Mouse (Mus musculus): Measurements from ENCODE around the gene Slco3a1. TPM values are rescaled to one million over a fixed set of nuclear protein-coding genes. Genes with fewer than 3 reads are reported as not detected.
A peak's percentile ranks its signal among the peaks of the same experiment; 100 is the strongest.

Slco3a1 gene
- total RNA-seq, 2 experiments from 2014 or later: 47.3 to 54.6 TPM

GRCm38 (mm10) chr7:74456781-74457180, 97.8 kb downstream of the Slco3a1 start:
- no peak for DNase-seq (ENCODE audit: low spot score in 2 of 2)
- intact Hi-C loops (cut with DNase I): no loop called here

- intact Hi-C loops (cut with DNase I): no loop called here
- no peak for DNase-seq (ENCODE audit: low spot score in 2 of 2)
These were observed 103.5 kb downstream of the Slco3a1 start for GRCm38 (mm10) chr7:74451047-74451446.

DNA sequence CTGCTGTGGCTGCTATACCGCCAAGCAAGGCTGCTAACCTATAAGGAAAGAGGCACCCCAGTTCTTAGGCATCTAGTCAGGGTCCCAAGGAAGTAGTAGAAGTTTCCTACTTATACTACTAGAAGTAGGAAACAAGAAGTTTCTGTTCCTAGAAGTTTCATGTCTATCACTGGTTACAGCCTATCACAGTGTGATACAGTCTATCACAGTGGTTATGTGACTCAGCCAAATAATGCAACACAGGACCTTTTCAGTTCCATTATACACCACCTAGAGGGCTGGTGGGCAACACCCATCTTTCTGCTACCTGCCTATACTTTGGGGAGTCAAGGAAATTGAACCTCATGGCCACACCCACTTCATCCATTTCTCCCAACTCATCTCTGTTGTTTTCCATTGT, 104.8 kb downstream of the Slco3a1 start:
- intact Hi-C loops (cut with DNase I): no loop called here
- DNase-seq (ENCODE audit: low spot score in 2 of 2): no peak

GRCm38 (mm10) chr7:74447781-74448180, 106.8 kb downstream of the Slco3a1 start:
- intact Hi-C loops (cut with DNase I): no loop called here
- no peak for DNase-seq (ENCODE audit: low spot score in 2 of 2)

GRCm38 (mm10) chr7:74445148-74445547, 109.4 kb downstream of the Slco3a1 start:
- DNase-seq (ENCODE audit: low spot score in 2 of 2): no peak
- intact Hi-C loops (cut with DNase I): no loop called here

DNA sequence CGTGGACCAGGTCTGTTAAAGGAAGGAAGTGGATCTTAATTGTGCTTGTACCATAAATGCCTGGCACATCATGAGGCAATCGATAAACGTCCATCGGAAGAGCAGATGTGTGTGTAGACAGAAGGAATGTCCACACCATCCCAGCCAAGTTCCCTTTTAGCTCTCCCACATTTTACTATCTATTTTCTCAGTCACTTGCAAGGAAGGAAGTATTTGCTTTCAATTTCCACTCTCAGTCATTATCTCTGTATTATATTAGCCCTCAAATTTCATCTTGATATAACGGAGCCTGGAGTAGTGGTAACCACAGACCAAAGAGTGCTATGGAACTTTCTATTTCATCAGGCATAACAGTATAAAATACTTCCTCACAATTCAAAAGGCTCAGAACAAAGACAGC, 112.2 kb downstream of the Slco3a1 start:
- intact Hi-C loops (cut with DNase I): no loop called here
- DNase-seq (ENCODE audit: low spot score in 2 of 2): no peak

DNA sequence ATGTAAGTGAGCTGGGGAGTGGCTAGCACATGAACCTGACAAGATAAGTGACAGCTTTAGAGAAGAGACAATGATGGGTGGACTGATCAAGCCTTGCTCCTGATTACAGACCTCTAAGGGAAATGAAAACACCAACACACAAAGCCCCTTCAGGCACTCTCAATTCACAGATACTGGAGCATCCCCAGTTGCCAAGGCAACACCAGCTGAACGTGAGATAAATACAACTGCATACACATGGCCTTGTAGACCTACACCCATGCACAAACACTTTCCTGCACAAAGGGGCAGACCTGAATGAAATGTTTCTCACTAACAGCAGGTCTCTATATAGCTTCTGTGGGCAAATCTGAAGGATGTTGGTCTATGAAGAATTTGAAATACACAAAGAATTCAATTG, 117.0 kb downstream of the Slco3a1 start:
- intact Hi-C loops (cut with DNase I): no loop called here
- no peak for DNase-seq (ENCODE audit: low spot score in 2 of 2)

- no peak for DNase-seq (ENCODE audit: low spot score in 2 of 2)
- intact Hi-C loops (cut with DNase I): no loop called here
These were observed 117.9 kb downstream of the Slco3a1 start for GRCm38 (mm10) chr7:74436642-74437041.

- no peak for DNase-seq (ENCODE audit: low spot score in 2 of 2)
- intact Hi-C loops (cut with DNase I): no loop called here
These were observed 121.6 kb downstream of the Slco3a1 start for GRCm38 (mm10) chr7:74432950-74433349.

- DNase-seq (ENCODE audit: low spot score in 2 of 2): no peak
- intact Hi-C loops (cut with DNase I): no loop called here
These were observed 125.3 kb downstream of the Slco3a1 start for GRCm38 (mm10) chr7:74429252-74429651.

DNA sequence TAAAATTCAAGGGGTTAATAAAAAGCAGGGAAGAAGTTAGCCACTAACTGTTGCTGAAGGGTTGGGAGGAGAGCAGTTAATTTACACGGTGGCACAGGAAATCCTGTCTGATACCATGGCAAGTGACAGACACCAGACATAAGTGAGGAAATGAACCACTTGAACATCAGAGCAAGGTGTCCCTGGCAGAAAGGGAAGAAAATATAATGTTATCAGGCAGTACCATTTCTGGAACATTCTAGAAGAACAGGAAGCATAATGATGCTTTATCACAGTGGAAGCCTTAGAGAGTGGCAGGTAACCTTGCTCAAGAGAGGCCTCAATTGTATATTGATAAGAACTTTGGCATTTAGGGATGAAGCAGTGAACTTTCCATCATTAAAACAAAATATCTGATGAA, 127.4 kb downstream of the Slco3a1 start:
- DNase-seq (ENCODE audit: low spot score in 2 of 2): no peak
- intact Hi-C loops (cut with DNase I): no loop called here

- intact Hi-C loops (cut with DNase I): no loop called here
- no peak for DNase-seq (ENCODE audit: low spot score in 2 of 2)
These were observed 128.6 kb downstream of the Slco3a1 start for GRCm38 (mm10) chr7:74425941-74426340.

DNA sequence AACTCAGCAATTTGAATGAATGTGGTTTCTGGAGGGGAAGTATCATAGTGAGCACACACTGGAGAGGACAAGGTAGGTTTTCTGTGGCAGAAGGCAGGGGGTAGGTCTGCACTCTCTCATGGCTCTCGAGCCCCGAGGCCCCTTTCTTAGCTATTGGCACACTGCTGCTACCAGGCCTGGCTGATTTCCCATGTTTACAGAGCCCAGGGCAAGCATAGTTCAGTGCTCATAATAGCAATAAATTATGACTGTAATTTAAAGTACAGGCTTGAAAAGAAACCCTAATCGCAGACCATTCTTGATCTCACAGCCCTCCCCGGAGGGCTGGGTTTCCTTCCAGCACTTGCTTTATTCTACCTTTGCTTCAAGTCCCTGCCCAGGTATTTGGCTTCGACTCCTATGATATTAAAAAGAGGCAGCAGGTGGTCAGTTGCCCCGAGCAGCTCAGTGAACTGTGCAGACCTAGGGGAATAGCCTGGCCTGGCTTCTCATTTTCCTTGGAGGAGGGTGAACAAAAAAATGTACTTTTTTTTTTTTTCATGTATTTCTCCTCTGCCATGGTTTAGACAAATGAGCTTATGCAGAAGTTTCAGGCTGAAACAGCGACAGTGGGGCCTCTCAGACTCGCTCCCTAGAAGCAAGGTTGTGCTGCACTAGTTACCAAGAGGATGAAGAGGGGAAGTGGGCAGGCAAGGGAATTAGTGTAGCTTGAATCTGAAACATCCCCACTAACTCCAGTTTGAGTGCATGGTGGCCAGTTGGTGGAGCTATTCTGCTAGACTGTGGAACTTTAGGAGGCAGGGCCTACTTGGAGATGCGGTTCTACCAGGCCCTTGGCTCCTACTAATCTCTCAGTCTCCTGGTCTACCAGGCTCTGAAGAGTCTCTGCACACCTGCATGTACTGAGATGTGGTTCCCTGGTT, 130.4 kb downstream of the Slco3a1 start:
- intact Hi-C loops (cut with DNase I): loop anchor here (5.0 kb wide), 1 partner anchor 123 kb away; no protein-coding TSS in a partner anchor
- no peak for DNase-seq (ENCODE audit: low spot score in 2 of 2)

- intact Hi-C loops (cut with DNase I): loop anchor here (5.0 kb wide), 1 partner anchor 124 kb away; no protein-coding TSS in a partner anchor
- no peak for DNase-seq (ENCODE audit: low spot score in 2 of 2)
These were observed 131.3 kb downstream of the Slco3a1 start for GRCm38 (mm10) chr7:74423316-74423715.

GRCm38 (mm10) chr7:74422731-74423130, 131.8 kb downstream of the Slco3a1 start:
- intact Hi-C loops (cut with DNase I): loop anchor here (5.0 kb wide), 1 partner anchor 125 kb away; no protein-coding TSS in a partner anchor
- no peak for DNase-seq (ENCODE audit: low spot score in 2 of 2)

DNA sequence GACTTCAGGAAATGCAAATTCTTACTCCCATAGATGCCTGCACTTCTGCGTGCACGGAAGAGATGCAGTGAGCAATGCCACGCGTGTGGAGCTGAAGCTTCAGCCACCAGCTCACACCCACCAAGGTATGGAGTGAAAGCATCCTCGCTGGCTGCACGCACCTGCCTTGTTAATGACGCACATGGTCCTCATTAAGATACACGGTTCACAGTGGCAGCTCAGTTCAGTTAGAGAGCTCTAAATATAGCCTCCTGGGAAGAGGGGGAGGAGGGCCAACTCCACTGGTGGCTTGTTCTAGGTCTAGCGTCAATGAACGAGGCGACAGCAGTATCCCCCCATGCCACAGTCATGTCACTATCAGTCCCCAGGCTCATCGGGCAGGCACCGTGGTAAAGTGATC, 132.6 kb downstream of the Slco3a1 start:
- DNase-seq (ENCODE audit: low spot score in 2 of 2): peak in 1 of 2 experiments; percentile 26
- intact Hi-C loops (cut with DNase I): loop anchor here (5.0 kb wide), 1 partner anchor 125 kb away; no protein-coding TSS in a partner anchor

DNA sequence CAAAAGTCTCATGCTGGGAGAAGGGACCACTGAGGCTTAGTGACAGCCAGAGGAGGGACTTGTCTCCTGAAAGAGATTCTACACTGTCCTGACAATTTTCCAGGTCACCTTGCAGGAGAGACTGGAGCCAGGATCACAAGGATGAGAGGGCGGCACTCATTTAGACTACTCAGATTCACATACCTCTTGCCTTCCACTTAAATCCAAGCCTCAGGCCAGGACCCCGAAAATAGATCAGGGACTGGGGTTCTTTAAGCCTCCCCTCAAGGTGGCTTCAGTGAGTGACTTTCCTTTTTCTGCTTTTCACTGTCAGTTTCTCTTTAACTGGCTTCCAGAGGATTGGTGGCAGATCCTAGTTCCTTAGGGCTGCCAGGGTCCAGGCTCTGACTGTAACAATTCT, 133.0 kb downstream of the Slco3a1 start:
- DNase-seq (ENCODE audit: low spot score in 2 of 2): no peak
- intact Hi-C loops (cut with DNase I): loop anchor here (5.0 kb wide), 1 partner anchor 126 kb away; no protein-coding TSS in a partner anchor

DNA sequence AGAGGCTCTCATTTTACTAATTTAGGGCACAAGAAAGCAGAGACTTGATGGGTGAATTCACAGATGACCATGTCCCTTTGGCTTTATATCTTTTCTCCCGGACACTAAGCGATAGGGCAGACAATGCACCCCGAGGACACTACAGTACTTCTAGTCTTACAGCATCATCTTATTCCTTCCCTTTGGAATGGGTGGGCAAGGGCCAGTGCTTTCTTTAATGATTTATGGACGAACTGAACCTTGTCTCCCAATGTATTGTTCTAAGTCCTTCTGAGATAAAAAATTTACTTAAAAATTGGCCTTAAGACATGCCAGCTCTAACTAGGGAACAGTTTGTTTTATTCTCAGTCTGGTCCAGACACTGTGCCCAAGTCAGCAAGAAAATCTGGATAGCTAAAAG, 134.9 kb downstream of the Slco3a1 start:
- intact Hi-C loops (cut with DNase I): loop anchor here (5.0 kb wide), 1 partner anchor 128 kb away; no protein-coding TSS in a partner anchor
- no peak for DNase-seq (ENCODE audit: low spot score in 2 of 2)

- intact Hi-C loops (cut with DNase I): no loop called here
- no peak for DNase-seq (ENCODE audit: low spot score in 2 of 2)
These were observed 137.6 kb downstream of the Slco3a1 start for GRCm38 (mm10) chr7:74417009-74417408.

DNA sequence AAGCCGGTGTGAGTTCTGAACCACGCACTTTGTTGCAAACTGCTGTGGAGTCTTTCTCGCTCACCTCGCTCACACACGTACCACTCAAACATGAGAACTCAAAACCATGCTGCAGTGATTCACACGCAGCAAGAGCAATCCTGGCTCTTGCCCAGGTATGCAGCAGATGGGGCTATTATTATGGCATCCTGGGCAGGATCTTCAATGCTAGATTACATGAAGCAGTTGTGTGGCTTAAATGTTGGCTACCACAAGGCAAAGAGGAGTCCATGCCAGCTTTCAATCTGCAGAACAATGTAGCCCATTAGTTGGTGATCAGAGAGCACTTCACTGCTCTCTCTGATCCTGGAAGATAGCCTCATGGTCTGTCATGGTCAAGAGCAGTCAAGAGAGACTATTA, 139.3 kb downstream of the Slco3a1 start:
- intact Hi-C loops (cut with DNase I): no loop called here
- no peak for DNase-seq (ENCODE audit: low spot score in 2 of 2)
